Mouse (Mus musculus): ENCODE measurements around the gene Rasa3. TPM values are rescaled to one million over a fixed set of nuclear protein-coding genes. Genes with fewer than 3 reads are reported as not detected.

The Rasa3 gene
- total RNA-seq, 2 experiments from 2014 or later = 24.1 to 51.3 TPM

Other genes starting within 250 kb of the Rasa3 start
- not detected in 2 replicates for gene Tmem255b, start 242.4 kb downstream of the Rasa3 start, total RNA-seq (2015)
- not detected in 2 replicates for gene Tmem255b, start 242.4 kb downstream of the Rasa3 start, total RNA-seq (2017)
- gene Gas6, start 183.1 kb downstream of the Rasa3 start, total RNA-seq (2015) = not detected in 2 replicates
- 0.12 and 0.84 TPM in 2 replicates for gene Gas6, start 183.1 kb downstream of the Rasa3 start, total RNA-seq (2017)
- 0.17 TPM in 1 of 2 replicates, not detected in the other for gene 1700029H14Rik, start 115.1 kb downstream of the Rasa3 start, total RNA-seq (2015)
- not detected in 2 replicates for gene 1700029H14Rik, start 115.1 kb downstream of the Rasa3 start, total RNA-seq (2017)
- not detected in 2 replicates for gene Cfap97d2, start 28.3 kb upstream of the Rasa3 start, total RNA-seq (2015)
- not detected in 2 replicates for gene Cfap97d2, start 28.3 kb upstream of the Rasa3 start, total RNA-seq (2017)
- gene Cdc16, start 80.1 kb upstream of the Rasa3 start, total RNA-seq (2015) = 105 and 118 TPM in 2 replicates
- gene Cdc16, start 80.1 kb upstream of the Rasa3 start, total RNA-seq (2017) = 62.4 and 66.8 TPM in 2 replicates
- 17.4 and 24.1 TPM in 2 replicates for gene Upf3a, start 108.0 kb upstream of the Rasa3 start, total RNA-seq (2015)
- gene Upf3a, start 108.0 kb upstream of the Rasa3 start, total RNA-seq (2017) = 26.0 and 26.6 TPM in 2 replicates
- not detected in 2 replicates for gene AF366264, start 160.8 kb upstream of the Rasa3 start, total RNA-seq (2015)
- not detected in 2 replicates for gene AF366264, start 160.8 kb upstream of the Rasa3 start, total RNA-seq (2017)
- gene Champ1, start 192.0 kb upstream of the Rasa3 start, total RNA-seq (2015) = 22.8 and 28.8 TPM in 2 replicates
- gene Champ1, start 192.0 kb upstream of the Rasa3 start, total RNA-seq (2017) = 30.0 and 30.9 TPM in 2 replicates
- 10.3 and 19.9 TPM in 2 replicates for gene Coprs, start 212.7 kb upstream of the Rasa3 start, total RNA-seq (2015)
- 7.4 and 10.0 TPM in 2 replicates for gene Coprs, start 212.7 kb upstream of the Rasa3 start, total RNA-seq (2017)

All from megakaryocyte progenitor cell, adult 5-6 weeks (primary cell).